Mouse (Mus musculus) stomach, embryonic 15.5 days (tissue): ENCODE results near the gene Fance. TPM values are rescaled to one million over a fixed set of nuclear protein-coding genes. Genes with fewer than 3 reads are reported as not detected.
A peak's percentile ranks its signal among the peaks of the same experiment; 100 is the strongest.
"Not testable (repeated sequence)": the region's sequence is repeated elsewhere in the genome, so short reads cannot be mapped to it uniquely, and the experiment has no call there.

Experiments used
- ATAC-seq: fragments of 200-750 bp; cut with Nextera tagmentation; 2 replicates; pipeline ENCODE4 v1.8.0; 2017; ENCODE audit warnings: low read depth, moderate number of reproducible peaks, moderate TSS enrichment; ENCODE audit not compliant: insufficient read depth, low FRiP score
- H3K27ac ChIP-seq: fragments of 300-500 bp; sonication (generic); 2 replicates; pipeline ENCODE4 v1.5.1; 2015; ENCODE audit warnings: mild to moderate bottlenecking, inconsistent platforms
- H3K27me3 ChIP-seq: fragments of 300-500 bp; sonication (generic); replicated peaks from 2 replicates; pipeline ENCODE4 v1.6.1; 2015; ENCODE audit warnings: inconsistent platforms
- H3K36me3 ChIP-seq: fragments of 300-500 bp; sonication (generic); 2 replicates; pipeline ENCODE4 v1.6.1; 2015; ENCODE audit warnings: inconsistent platforms
- H3K4me1 ChIP-seq: fragments of 300-500 bp; sonication (generic); 2 replicates; pipeline ENCODE4 v1.6.1; 2015; ENCODE audit warnings: inconsistent platforms
- H3K4me2 ChIP-seq: fragments of 300-500 bp; sonication (generic); 2 replicates; pipeline ENCODE4 v1.6.1; 2015; ENCODE audit warnings: mild to moderate bottlenecking, inconsistent platforms
- H3K4me3 ChIP-seq: fragments of 300-500 bp; sonication (generic); replicated peaks from 2 replicates; pipeline ENCODE4 v1.5.1; 2015; ENCODE audit warnings: inconsistent platforms
- H3K9ac ChIP-seq: fragments of 300-500 bp; sonication (generic); 2 replicates; pipeline ENCODE4 v1.6.1; 2015; ENCODE audit warnings: inconsistent platforms
- H3K9me3 ChIP-seq: fragments of 300-500 bp; sonication (generic); 2 replicates; pipeline ENCODE4 v1.6.1; 2016; ENCODE audit warnings: inconsistent platforms
- WGBS: fragments of 180-500 bp; shearing (Covaris S2); methylation state at CpG from one replicate; pipeline ENCODE4 v1.1.7; 2015; 5-methylcytosine and 5-hydroxymethylcytosine counted together
- polyA plus RNA-seq: library from polyadenylated mRNA; unstranded; fragments of >200 nt; fragmentation: Nextera tagmentation; extraction: Ambion mirVana; gene quantifications from 2 replicates; pipeline ENCODE4 v1.2.1, GENCODE M21; 2015

Fance gene
- polyA plus RNA-seq, 1 experiment from 2014 or later = 26.9 TPM

DNA sequence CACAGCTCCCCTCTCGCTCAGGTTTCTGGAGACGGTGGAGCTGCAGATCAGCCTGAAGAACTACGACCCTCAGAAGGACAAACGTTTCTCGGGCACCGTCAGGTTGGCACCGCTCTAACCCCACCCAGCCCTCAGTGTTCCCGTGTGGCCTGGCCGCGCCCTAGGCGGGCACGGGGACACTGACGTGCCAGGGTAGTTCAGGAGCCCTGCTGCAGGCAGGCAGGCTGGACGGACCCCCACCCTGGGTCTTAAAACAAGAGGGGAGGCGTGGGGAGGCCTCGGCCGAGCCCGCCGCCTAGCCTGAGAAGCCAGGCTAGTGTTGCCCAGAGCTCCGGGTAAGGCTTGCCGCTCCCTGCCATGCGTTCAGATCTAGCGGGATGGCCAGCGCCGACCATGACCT lies 15.6 kb downstream of the Fance start:
- Histone ChIP-seq H3K9ac (peak overlapping the region; percentile 94), H3K9me3 (no peaks in the 10 kb centered on the region), H3K4me2 (peak overlapping the region; percentile 75), H3K4me3 (peak overlapping the region; percentile 82), H3K36me3 (peaks cover 27% of the 10 kb centered on the region), H3K27me3 (no peaks in the 10 kb centered on the region), H3K4me1 (peaks cover 42% of the 10 kb centered on the region), H3K27ac (peak overlapping the region; percentile 96)
- under 1% methylated on average over 25 of the region's 25 CpGs for WGBS
- no peak for ATAC-seq

DNA sequence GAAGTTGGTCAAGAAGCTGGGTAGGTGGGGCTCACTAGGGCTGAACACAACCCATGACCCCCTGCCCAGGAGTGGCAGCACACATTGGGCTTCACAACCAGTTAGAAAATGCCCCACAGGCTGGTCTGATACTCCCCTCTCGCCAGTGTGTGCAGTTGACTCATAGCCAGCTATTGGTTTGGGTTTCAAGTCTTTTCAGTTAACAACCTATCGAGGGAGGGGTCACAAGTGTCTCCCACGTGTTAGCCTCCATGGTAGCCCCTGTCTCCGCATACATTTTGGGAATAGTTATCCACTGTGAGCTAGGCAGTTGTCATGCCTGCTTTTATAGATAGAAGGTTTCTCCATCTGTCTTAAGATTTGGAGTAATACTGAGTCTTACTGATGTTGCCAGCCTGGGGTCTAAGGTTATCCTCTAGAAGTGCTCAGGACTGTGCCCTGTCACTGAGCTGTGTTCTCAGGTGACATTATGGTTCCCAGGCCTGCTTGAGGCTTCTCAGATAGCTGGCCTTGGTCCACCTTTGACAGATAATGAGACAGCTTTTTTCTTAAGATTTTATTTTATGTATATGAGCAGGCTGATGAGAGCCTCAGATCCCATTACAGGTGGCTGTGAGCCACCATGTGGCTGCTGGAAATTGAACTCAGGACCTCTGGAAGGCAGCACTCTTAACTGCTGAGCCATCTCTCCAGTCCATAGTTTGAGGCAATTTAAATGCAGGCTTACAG lies 16.3 kb downstream of the Fance start:
- peak overlapping the region; percentile 96 for H3K27ac ChIP-seq
- H3K36me3 ChIP-seq = peaks cover 21% of the 10 kb centered on the region
- peaks cover 42% of the 10 kb centered on the region for H3K4me1 ChIP-seq
- H3K4me2 ChIP-seq = peak overlapping the region; percentile 75
- peak overlapping the region; percentile 94 for H3K9ac ChIP-seq
- no peaks in the 10 kb centered on the region for H3K9me3 ChIP-seq
- no peak for ATAC-seq
- peak overlapping the region; percentile 82 for H3K4me3 ChIP-seq
- WGBS = 4% methylated on average over 4 of the region's 4 CpGs
- no peaks in the 10 kb centered on the region for H3K27me3 ChIP-seq

DNA sequence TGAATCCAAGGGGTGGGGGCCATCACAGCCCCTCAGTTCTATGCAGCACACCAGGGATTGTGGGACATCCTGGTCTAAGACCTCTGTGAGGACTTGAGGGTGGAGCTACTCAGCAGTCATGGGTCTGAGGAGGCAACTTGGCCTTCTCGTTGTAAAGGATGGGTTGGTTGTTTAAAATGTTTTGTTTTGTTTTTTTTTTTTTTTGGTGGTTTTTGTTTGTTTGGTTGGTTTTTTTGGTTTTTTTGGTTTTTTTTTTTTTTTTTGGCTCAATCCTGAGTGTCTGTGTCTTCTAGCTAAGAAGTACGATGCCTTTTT lies 16.9 kb downstream of the Fance start:
- H3K9ac ChIP-seq = peak overlapping the region; percentile 94; the same call in 1 of the 2 replicates
- ATAC-seq = no peak
- H3K4me1 ChIP-seq = peaks cover 42% of the 10 kb centered on the region
- no peaks in the 10 kb centered on the region for H3K9me3 ChIP-seq
- no peaks in the 10 kb centered on the region for H3K27me3 ChIP-seq
- peak overlapping the region; percentile 82 for H3K4me3 ChIP-seq
- peaks cover 23% of the 10 kb centered on the region for H3K36me3 ChIP-seq
- H3K27ac ChIP-seq = peak overlapping the region; percentile 96
- WGBS = 31% methylated on average over 2 of the region's 2 CpGs
- peak overlapping the region; percentile 75 for H3K4me2 ChIP-seq

DNA sequence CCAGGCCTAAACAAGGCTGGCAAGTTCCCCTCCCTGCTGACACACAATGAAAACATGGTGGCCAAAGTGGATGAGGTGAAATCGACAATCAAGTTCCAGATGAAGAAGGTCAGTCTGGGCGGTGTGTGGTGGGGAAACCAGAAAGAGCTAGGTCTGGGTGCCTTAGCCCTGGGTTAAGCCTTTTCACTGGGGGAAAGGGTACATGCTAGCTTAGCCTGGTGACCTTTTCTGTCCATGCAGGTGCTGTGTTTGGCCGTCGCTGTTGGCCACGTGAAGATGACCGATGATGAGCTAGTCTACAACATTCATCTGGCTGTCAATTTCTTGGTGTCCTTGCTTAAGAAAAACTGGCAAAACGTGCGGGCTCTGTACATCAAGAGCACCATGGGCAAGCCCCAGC lies 17.3 kb downstream of the Fance start:
- not testable (repeated sequence) for H3K4me3 ChIP-seq, H3K27me3 ChIP-seq, H3K9me3 ChIP-seq, ATAC-seq, H3K9ac ChIP-seq
- Histone ChIP-seq H3K4me1 (peaks cover 42% of the 10 kb centered on the region), H3K4me2 (peak overlapping the region; percentile 75; the same call in 1 of the 2 replicates), H3K27ac (0 out of 2 replicates have a peak overlapping the region, but pooled peaks have one; percentile 35), H3K36me3 (peaks cover 22% of the 10 kb centered on the region)
- WGBS = 36% methylated on average over 8 of the region's 8 CpGs

DNA sequence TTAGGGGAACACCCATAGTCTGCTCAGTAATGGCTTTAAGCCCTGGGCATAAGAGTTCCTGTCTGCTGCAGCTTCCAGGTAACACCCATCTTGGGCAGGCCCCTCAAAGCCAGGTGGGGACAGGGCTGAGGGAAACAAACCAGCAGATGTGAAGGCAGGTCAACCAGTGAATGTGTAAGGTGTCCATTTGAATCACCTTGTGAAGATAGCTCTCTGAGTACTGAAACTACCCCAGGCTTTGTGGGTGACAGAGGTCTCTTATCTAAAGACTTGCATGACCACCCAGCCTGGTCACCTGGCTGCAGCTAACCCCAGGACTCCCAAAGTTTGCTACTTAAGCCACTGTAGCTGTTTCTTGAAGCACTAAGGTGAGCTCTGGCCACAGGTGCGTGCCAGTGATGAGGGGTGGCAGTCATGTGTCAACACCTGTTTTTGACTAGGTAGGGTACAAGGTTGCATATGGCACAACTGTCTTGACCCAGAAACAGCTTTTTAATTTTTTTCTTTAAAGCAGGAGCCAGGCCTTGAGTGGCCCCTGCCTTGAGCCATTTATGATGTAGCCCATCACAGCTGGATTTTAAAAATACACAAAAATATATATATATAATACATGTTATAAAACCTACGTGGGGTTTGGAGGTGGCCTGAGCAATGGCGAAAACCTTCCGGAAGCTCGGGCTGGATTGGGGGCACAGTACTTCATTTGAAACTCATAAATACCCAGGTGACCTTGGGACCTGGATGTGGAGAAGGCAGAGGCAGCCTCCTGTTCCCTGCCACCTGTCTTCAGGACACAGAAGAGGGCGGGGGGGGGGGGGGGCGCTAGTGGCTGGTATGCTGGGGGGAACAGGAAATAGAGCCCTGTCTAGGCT lies 18.2 kb downstream of the Fance start:
- H3K36me3 ChIP-seq = peaks cover 28% of the 10 kb centered on the region
- 38% methylated on average over 5 of the region's 7 CpGs for WGBS
- H3K4me3 ChIP-seq = no peak overlapping the region
- H3K9me3 ChIP-seq = no peaks in the 10 kb centered on the region
- H3K4me2 ChIP-seq = no peak overlapping the region
- H3K27ac ChIP-seq = peak overlapping the region; percentile 37
- no peaks in the 10 kb centered on the region for H3K27me3 ChIP-seq
- ATAC-seq = no peak
- H3K4me1 ChIP-seq = peaks cover 42% of the 10 kb centered on the region
- H3K9ac ChIP-seq = no peak overlapping the region

DNA sequence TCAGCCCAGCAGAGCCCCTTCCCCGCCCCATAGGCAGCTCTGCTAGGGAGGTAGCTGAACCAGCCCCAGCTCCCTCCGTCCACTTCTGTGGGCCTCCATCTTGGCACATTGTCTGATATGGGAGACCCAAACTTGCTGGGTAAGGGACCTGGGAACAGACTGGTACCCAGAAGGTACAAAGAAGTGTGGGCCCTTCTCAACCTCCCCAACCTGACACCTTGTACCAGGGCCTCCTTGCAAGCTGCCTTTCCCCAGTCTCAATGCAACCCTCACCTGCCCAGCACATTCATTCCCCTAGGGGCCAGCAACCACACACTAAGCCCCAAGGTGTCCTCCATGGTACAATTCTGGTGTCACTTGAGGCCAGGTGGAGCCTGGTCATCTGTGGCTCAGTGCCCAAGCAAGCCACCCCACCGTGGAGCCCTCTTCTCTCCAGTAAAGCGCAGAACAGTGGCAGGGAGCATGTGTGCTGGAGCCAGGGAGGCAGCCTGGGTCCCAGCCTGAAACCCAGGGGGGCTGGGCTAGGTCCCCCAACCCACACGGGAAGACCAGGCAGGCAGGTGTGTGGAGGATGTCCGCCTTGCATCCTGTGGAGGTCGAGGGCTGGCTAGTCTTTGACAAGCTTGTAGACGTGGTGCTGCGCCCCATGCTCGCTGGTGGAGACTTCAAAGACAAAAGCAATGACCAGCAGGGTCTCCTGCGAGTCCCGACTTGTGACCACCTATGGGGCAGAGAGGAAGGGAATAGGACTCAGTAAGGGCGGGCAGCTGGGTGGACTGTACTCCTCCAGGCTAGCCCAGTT lies 19.0 kb downstream of the Fance start:
- ATAC-seq = no peak
- Histone ChIP-seq H3K9me3 (no peaks in the 10 kb centered on the region), H3K9ac (no peak overlapping the region), H3K4me3 (no peak overlapping the region), H3K36me3 (peaks cover 32% of the 10 kb centered on the region), H3K27me3 (no peaks in the 10 kb centered on the region), H3K27ac (peak overlapping the region; percentile 37), H3K4me2 (no peak overlapping the region), H3K4me1 (peaks cover 35% of the 10 kb centered on the region)
- 52% methylated on average over 13 of the region's 13 CpGs for WGBS

DNA sequence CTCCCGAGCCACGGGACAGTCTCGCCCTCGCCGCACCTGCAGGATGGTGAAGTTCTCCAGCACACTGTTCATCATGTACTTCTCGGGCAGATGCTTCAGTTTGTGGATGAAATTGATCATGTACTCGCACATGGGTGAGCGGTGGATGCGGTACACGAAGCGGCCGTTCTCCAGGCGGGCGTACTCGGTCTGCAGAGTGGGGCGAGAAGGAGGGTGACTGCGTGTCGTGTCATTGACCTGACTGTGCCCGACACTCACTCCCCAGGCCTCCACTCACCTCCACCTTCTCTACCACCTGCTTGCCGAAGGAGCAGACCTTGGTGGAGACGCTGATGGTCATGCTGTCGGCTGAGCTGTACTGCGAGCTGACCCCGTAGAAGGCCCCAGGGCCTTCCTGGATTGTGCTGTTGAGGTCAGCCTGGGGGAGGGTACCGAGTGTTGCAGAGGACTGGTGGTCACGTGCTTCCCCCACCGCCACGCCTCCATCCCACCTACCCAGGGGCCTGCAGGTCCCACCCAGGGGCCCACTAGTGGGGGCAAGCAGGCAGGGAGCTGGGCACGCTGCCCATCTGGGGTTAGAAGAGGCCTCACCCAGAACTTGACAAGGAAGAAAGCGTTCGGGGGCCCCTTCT lies 19.7 kb downstream of the Fance start:
- no peak for ATAC-seq
- peaks cover 37% of the 10 kb centered on the region for H3K36me3 ChIP-seq
- WGBS = 40% methylated on average over 31 of the region's 31 CpGs

DNA sequence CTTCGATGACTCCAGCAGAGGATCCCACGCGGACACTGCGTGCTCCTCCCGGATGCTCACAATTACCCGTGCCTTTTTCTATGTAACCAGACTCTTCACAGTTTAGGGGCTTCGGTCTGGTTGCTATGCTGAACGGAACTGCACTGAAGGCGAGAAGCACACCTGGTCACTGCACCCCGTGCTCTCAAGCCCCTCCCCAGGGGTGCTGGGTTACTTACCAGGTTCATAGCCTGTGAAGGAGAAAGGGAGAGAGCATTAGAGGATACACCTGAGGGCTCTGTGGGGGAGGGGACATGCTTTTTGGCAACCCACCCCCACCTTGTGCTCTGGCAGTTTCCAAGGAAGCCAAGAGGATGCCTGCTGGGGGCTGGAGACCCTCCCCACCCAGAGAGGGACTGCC lies 21.9 kb downstream of the Fance start:
- WGBS = 72% methylated on average over 10 of the region's 10 CpGs
- no peak overlapping the region for H3K9ac ChIP-seq
- no peak overlapping the region for H3K4me2 ChIP-seq
- no peak for ATAC-seq
- no peaks in the 10 kb centered on the region for H3K27me3 ChIP-seq
- H3K4me3 ChIP-seq = no peak overlapping the region
- H3K36me3 ChIP-seq = peaks cover 45% of the 10 kb centered on the region
- peaks cover 33% of the 10 kb centered on the region for H3K4me1 ChIP-seq
- H3K27ac ChIP-seq = no peak overlapping the region; the same call in 1 of the 2 replicates
- H3K9me3 ChIP-seq = no peaks in the 10 kb centered on the region

More for the DNA sequence above, 19.7 kb downstream of the Fance start:
- Histone ChIP-seq H3K27ac (peak overlapping the region; percentile 48; the same call in 1 of the 2 replicates), H3K4me3 (no peak overlapping the region), H3K27me3 (no peaks in the 10 kb centered on the region), H3K9me3 (no peaks in the 10 kb centered on the region), H3K4me2 (no peak overlapping the region), H3K9ac (no peak overlapping the region), H3K4me1 (peaks cover 28% of the 10 kb centered on the region)

DNA sequence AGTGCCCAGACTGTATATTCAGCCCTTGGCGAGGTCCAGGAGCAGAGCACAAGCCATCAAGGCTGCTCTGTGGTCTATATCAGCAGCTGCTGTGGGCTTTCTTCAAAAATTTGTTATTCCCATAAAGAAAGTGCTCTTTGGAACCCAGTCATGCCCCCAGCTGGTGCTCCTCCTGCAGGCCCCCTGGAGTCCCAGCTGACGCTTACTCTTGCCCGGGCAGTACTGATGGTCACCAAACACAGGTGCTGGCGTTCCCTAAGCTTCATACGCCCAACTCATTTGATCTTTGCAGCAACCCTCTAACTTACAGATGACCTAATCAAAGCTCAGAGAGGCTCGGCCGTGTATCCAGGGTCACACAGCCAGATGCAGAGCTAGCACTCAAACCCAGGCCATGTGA lies 24.2 kb downstream of the Fance start:
- ATAC-seq = no peak
- Histone ChIP-seq H3K4me2 (no peak overlapping the region), H3K4me3 (no peak overlapping the region), H3K27me3 (no peaks in the 10 kb centered on the region), H3K9me3 (no peaks in the 10 kb centered on the region), H3K36me3 (peaks cover 42% of the 10 kb centered on the region), H3K9ac (no peak overlapping the region), H3K4me1 (peaks cover 49% of the 10 kb centered on the region), H3K27ac (no peak overlapping the region)
- 87% methylated on average over 7 of the region's 7 CpGs for WGBS

DNA sequence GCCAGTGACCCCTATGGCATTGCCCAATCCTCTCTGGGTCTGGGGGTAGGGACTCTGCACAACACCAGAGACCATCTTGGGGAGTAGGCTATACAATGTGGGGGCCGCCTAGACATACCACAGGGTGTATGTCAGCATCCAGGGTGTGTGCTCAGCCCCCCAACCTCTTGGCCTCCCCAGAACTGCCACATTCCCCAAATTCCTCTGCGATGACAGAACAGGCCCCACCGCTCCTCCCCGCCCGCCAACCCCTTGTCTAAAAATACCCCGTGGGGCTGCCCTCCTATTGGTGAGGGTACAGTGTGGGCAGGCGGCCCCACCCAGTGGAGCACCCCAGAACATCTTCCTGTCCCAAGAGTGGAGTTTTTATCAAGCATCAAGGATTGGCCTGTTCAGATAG lies 27.3 kb downstream of the Fance start:
- ATAC-seq = peak; percentile 4; the same call in 1 of the 2 replicates

DNA sequence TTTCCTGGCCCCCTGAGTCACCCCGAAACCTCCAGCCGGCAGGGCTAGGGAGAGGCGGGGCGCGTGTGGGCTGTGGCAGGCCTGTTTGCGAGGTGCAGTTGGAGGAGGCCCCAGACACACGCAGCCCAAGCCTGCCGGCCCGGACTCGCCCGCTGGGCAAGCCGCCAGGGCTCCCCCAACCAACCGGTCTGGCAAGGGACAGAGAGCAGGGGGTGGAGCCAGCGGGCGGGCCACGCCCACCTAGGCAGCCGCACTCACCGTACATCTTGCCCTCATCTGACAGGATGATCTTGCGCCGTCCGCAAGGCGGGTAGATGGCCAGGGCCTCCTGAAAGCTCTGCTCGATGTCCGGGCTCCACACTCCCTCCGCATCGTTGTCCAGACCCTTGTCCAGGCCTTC lies 27.8 kb downstream of the Fance start:
- peak overlapping the region; percentile 91 for H3K27ac ChIP-seq
- WGBS = 6% methylated on average over 26 of the region's 26 CpGs
- ATAC-seq = peak; percentile 81
- peak overlapping the region; percentile 23 for H3K4me3 ChIP-seq
- H3K9ac ChIP-seq = peak overlapping the region; percentile 11; the same call in 1 of the 2 replicates
- H3K4me2 ChIP-seq = peak overlapping the region; percentile 62
- peaks cover 71% of the 10 kb centered on the region for H3K4me1 ChIP-seq
- H3K9me3 ChIP-seq = no peaks in the 10 kb centered on the region
- no peaks in the 10 kb centered on the region for H3K27me3 ChIP-seq
- H3K36me3 ChIP-seq = peaks cover 23% of the 10 kb centered on the region

More for the DNA sequence above, 27.3 kb downstream of the Fance start:
- peaks cover 26% of the 10 kb centered on the region for H3K36me3 ChIP-seq
- H3K27ac ChIP-seq = peak overlapping the region; percentile 91
- H3K9me3 ChIP-seq = no peaks in the 10 kb centered on the region
- H3K27me3 ChIP-seq = no peaks in the 10 kb centered on the region
- peak overlapping the region; percentile 62 for H3K4me2 ChIP-seq
- H3K4me1 ChIP-seq = peaks cover 66% of the 10 kb centered on the region
- H3K9ac ChIP-seq = no peak overlapping the region
- H3K4me3 ChIP-seq = peak overlapping the region; percentile 11; the same call in 1 of the 2 replicates
- whole genome bisulfite sequencing = 55% methylated on average over 7 of the region's 7 CpGs
